Mouse (Mus musculus) spleen, adult 2 months (tissue): ENCODE results near the gene Hs3st2.

ENCODE experiments used
- CTCF ChIP-seq: fragments of 200-500 bp; IDR thresholded peaks from 2 replicates; pipeline ENCODE4 v1.5.1; 2011; ENCODE audit warnings: mild to moderate bottlenecking, inconsistent platforms; ENCODE audit not compliant: insufficient read depth, insufficient read length, insufficient replicate concordance; ENCODE audit errors: extremely low read depth
- POLR2A ChIP-seq: fragments of 200-500 bp; IDR thresholded peaks from 2 replicates; pipeline ENCODE4 v1.6.1; 2011; ENCODE audit warnings: low read depth, low read length, inconsistent platforms

DNA sequence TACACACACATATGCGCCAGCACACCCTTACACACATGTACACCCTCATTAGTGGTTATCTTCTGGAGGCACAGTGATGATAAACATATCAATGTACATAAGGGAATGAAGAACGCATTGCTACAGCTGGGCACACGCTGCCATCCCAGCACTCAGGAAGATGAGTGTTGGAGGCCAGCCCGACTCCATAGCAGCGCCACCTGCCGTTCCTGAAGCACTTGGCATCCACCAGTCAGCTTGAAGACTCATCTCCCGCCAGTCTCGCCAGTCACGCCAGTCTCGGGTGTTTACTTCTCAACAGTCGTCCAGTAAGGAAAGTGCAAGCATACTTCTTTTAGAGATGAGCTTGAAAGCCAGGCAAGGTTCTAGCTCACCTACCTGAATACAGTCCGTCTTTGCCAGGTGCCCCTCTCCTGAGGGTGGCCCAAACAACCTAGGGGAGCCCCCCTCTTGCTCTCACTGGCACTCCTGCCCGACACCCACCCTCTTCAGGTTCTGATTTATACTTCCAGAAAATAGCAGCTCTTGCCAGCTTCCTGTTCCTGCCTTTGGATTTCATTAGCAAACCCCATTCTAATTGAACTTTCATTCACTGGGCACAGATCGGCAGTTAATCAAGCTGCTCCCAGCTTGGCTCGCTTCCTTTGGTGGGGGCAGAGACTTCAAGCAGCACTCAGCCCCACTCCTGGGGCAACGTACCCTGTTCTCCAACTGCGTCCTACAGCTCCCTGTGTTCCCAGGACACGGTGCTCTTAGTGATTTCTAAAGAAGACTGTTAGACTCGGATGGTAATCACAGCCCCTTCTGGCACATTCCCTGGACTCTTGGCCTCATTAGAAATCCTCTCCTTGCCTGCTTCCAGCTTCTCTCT lies 148.0 kb downstream of the Hs3st2 start:
- no peak for TF ChIP-seq CTCF
- no peak for TF ChIP-seq POLR2A
